ENCODE assay signal across 29 mouse cellular contexts in genomic region chr11:106061311-106061710, GRCm38 (mm10). TPM values are rescaled to one million over a fixed set of nuclear protein-coding genes. Genes with fewer than 3 reads are reported as not detected.
"Had no signal": no experiment of that assay in that cellular context is flagged by ENCODE, and none has a peak within 500 bp of the region (broad histone marks: within the 10 kb centered on the region; RNA-seq: fewer than 3 reads in every experiment).

No protein-coding gene starts in this region.

- H3K4me2 ChIP-seq: heart, embryonic 12.5 days; hindbrain, embryonic 12.5 days; hindbrain, embryonic 14.5 days; intestine, embryonic 15.5 days; limb, embryonic 12.5 days; liver, embryonic 11.5 days; liver, embryonic 13.5 days; liver, embryonic 15.5 days had no signal

- H3K4me1 ChIP-seq: heart, embryonic 10.5 days; heart, embryonic 12.5 days; hindbrain, embryonic 10.5 days; hindbrain, embryonic 12.5 days; intestine, embryonic 15.5 days; limb, embryonic 12.5 days had no signal

- H3K4me3 ChIP-seq: gastrocnemius, adult 2 months; heart, embryonic 10.5 days; heart, embryonic 12.5 days; hindbrain, embryonic 10.5 days; hindbrain, embryonic 12.5 days; intestine, embryonic 15.5 days; layer of hippocampus, adult 2 months; limb, embryonic 10.5 days; limb, embryonic 12.5 days; liver, embryonic 13.5 days; liver, embryonic 15.5 days had no signal

- H3K9ac ChIP-seq: heart, embryonic 12.5 days; hindbrain, embryonic 12.5 days; hindbrain, embryonic 14.5 days; intestine, embryonic 15.5 days; limb, embryonic 12.5 days; liver, embryonic 13.5 days; liver, embryonic 15.5 days; liver, postnatal 0 days had no signal

- DNase-seq: gastrocnemius, adult 2 months; gastrocnemius, postnatal 10 days; gastrocnemius, postnatal 25 days; heart, adult 18-20 months; heart, postnatal 10 days; heart, postnatal 4 days; kidney, adult 18-20 months; kidney, adult 8-10 months; kidney, postnatal 10 days; kidney, postnatal 25 days; kidney, postnatal 4 days; layer of hippocampus, postnatal 36 days; liver; liver, embryonic 13.5 days; liver, postnatal 0 days had no signal

- ATAC-seq: hindbrain, embryonic 16.5 days; inflammation-experienced regulatory T-cells, adult 6 months; intestine, embryonic 15.5 days; intestine, postnatal 0 days; liver, postnatal 0 days had no signal

- H3K27ac ChIP-seq: gastrocnemius, adult 2 months; heart, embryonic 10.5 days; hindbrain, embryonic 10.5 days; hindbrain, embryonic 12.5 days; hindbrain, embryonic 14.5 days; intestine, embryonic 15.5 days; layer of hippocampus, adult 2 months; limb, embryonic 10.5 days; limb, embryonic 12.5 days; liver, embryonic 13.5 days; liver, embryonic 15.5 days had no signal

- H3K27me3 ChIP-seq: heart, embryonic 12.5 days; hindbrain, embryonic 12.5 days; intestine, embryonic 15.5 days; limb, embryonic 12.5 days; liver, embryonic 13.5 days; liver, embryonic 15.5 days had no signal

- H3K9me3 ChIP-seq: heart, embryonic 10.5 days; heart, embryonic 12.5 days; hindbrain, embryonic 10.5 days; hindbrain, embryonic 12.5 days; intestine, embryonic 15.5 days; limb, embryonic 10.5 days; limb, embryonic 12.5 days; liver, embryonic 13.5 days; liver, embryonic 15.5 days had no signal

RNA-seq across cellular contexts. Expression of gene Kcnh6, which starts 53.4 kb away (rescaled TPM):
- polyA plus RNA-seq: heart, embryonic 12.5 days; liver, postnatal 0 days had no signal
